Mouse (Mus musculus): ENCODE measurements around the gene Acsl1. TPM values are rescaled to one million over a fixed set of nuclear protein-coding genes. Genes with fewer than 3 reads are reported as not detected.

Acsl1 gene
- polyA plus RNA-seq, 1 experiment = 39.1 TPM

GRCm38 (mm10) chr8:46484077-46484476 lies 13.2 kb downstream of the Acsl1 start:
- DNase-seq = no peak
- no peak for TF ChIP-seq POLR2A (IDR thresholded peaks at IDR 0.05; ENCODE audit: borderline replicate concordance, extremely low read depth, low read depth, low read length)
- no peak for TF ChIP-seq CTCF (IDR thresholded peaks at IDR 0.05; ENCODE audit: insufficient read depth, low read length)
- WGBS = 27% methylated on average over 4 of the region's 4 CpGs
- H3K4me3 ChIP-seq (replicated peaks; ENCODE audit: extremely low read depth, low read depth, low read length) = no peak overlapping the region
- peaks cover 3% of the 10 kb centered on the region for H3K4me1 ChIP-seq (ENCODE audit: control insufficient read depth, insufficient read depth, low read length)

DNA sequence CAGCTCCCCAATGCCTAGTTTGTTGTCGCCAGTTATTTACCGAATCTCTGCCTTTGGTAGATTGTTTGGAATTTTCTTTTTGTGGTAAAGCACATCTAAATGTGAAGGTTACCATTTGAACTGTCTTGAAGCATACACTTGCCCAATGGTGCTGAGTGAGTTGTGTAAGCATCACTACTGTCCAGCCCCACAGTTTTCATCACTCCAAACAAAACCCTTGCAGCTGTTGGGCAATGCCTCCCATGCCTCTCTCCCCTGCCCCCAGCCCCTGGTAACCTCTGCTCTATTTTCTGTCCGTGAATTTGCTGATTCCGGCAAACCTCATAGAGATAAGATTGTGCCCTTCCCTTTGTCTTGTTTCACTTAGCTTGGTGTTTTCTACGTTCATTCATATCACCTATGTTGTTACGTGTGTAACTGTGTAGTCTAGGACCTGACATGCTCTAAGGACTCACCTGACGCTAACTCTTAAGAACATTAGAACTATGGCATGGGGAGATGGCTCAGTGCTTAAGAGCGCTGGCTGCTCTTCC lies 14.2 kb downstream of the Acsl1 start:
- no peak for DNase-seq
- no peak overlapping the region for H3K4me3 ChIP-seq (replicated peaks; ENCODE audit: extremely low read depth, low read depth, low read length)
- 88% methylated on average over 8 of the region's 8 CpGs for WGBS
- peaks cover 3% of the 10 kb centered on the region for H3K4me1 ChIP-seq (ENCODE audit: control insufficient read depth, insufficient read depth, low read length)
- TF ChIP-seq CTCF (IDR thresholded peaks at IDR 0.05; ENCODE audit: insufficient read depth, low read length) (no peak), POLR2A (IDR thresholded peaks at IDR 0.05; ENCODE audit: borderline replicate concordance, extremely low read depth, low read depth, low read length) (no peak)

- H3K4me3 ChIP-seq (replicated peaks; ENCODE audit: extremely low read depth, low read depth, low read length) = no peak overlapping the region
- DNase-seq = no peak
- 43% methylated on average over 7 of the region's 7 CpGs for WGBS
Observed at GRCm38 (mm10) chr8:46488085-46488561, 17.3 kb downstream of the Acsl1 start.

DNA sequence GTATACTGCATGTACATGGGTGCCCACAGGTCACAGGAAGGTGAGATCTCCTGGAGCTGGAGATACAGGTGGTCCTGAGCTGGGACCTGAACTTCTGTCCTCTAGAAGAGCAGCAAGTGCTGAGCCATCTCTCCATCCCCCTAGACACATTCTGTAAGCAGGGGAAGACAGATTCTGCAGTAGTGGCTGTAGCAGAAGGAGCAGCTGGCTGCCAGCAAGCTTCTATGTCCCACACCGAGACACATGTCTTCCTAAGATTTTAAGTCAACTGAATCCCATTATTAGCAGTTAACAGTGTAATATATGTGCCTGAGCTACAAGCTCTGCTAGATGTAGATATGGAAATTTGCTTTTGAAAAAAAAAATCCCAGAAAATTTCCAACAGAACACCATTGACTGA lies 18.4 kb downstream of the Acsl1 start:
- TF ChIP-seq POLR2A (IDR thresholded peaks at IDR 0.05; ENCODE audit: borderline replicate concordance, extremely low read depth, low read depth, low read length) = no peak
- TF ChIP-seq CTCF (IDR thresholded peaks at IDR 0.05; ENCODE audit: insufficient read depth, low read length) = no peak
- no peak for DNase-seq
- Histone ChIP-seq H3K4me3 (replicated peaks; ENCODE audit: extremely low read depth, low read depth, low read length) (no peak overlapping the region), H3K4me1 (ENCODE audit: control insufficient read depth, insufficient read depth, low read length) (no peaks in the 10 kb centered on the region; the same call in 1 of the 2 replicates)
- WGBS = 83% methylated on average over 1 of the region's 1 CpGs

More at GRCm38 (mm10) chr8:46488085-46488561, 17.3 kb downstream of the Acsl1 start:
- peaks cover 3% of the 10 kb centered on the region for H3K4me1 ChIP-seq (ENCODE audit: control insufficient read depth, insufficient read depth, low read length)
- TF ChIP-seq POLR2A (IDR thresholded peaks at IDR 0.05; ENCODE audit: borderline replicate concordance, extremely low read depth, low read depth, low read length) = no peak
- TF ChIP-seq CTCF (IDR thresholded peaks at IDR 0.05; ENCODE audit: insufficient read depth, low read length) = no peak

DNA sequence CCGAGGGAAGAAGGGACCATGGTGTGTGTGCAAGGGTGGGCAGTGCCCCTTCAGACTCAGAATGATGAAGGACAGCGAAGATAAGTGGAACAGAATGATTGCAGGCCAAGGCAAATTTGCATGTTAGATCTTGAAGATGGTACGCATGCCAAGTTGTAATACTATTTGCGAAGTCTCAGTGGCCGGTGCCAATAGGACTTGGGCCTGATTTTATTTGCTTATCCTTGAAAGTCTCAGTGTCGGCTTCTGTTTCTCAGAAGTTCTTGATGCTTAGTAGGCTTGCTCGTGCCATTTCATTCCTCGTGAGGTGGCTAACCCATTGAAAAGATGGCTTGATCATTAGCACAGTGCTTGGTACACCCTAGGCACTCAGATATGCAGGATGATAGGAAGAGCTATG lies 19.4 kb downstream of the Acsl1 start:
- TF ChIP-seq POLR2A (IDR thresholded peaks at IDR 0.05; ENCODE audit: borderline replicate concordance, extremely low read depth, low read depth, low read length) (no peak), CTCF (IDR thresholded peaks at IDR 0.05; ENCODE audit: insufficient read depth, low read length) (no peak)
- Histone ChIP-seq H3K4me3 (replicated peaks; ENCODE audit: extremely low read depth, low read depth, low read length) (no peak overlapping the region), H3K4me1 (ENCODE audit: control insufficient read depth, insufficient read depth, low read length) (no peaks in the 10 kb centered on the region; the same call in 1 of the 2 replicates)
- no peak for DNase-seq
- 68% methylated on average over 8 of the region's 8 CpGs for WGBS

- Histone ChIP-seq H3K4me1 (ENCODE audit: control insufficient read depth, insufficient read depth, low read length) (no peaks in the 10 kb centered on the region; the same call in 1 of the 2 replicates), H3K4me3 (replicated peaks; ENCODE audit: extremely low read depth, low read depth, low read length) (no peak overlapping the region)
- TF ChIP-seq POLR2A (IDR thresholded peaks at IDR 0.05; ENCODE audit: borderline replicate concordance, extremely low read depth, low read depth, low read length) = no peak
- TF ChIP-seq CTCF (IDR thresholded peaks at IDR 0.05; ENCODE audit: insufficient read depth, low read length) = no peak
- no peak for DNase-seq
- 71% methylated on average over 6 of the region's 6 CpGs for whole genome bisulfite sequencing
Observed at GRCm38 (mm10) chr8:46490821-46491220, 20.0 kb downstream of the Acsl1 start.

DNA sequence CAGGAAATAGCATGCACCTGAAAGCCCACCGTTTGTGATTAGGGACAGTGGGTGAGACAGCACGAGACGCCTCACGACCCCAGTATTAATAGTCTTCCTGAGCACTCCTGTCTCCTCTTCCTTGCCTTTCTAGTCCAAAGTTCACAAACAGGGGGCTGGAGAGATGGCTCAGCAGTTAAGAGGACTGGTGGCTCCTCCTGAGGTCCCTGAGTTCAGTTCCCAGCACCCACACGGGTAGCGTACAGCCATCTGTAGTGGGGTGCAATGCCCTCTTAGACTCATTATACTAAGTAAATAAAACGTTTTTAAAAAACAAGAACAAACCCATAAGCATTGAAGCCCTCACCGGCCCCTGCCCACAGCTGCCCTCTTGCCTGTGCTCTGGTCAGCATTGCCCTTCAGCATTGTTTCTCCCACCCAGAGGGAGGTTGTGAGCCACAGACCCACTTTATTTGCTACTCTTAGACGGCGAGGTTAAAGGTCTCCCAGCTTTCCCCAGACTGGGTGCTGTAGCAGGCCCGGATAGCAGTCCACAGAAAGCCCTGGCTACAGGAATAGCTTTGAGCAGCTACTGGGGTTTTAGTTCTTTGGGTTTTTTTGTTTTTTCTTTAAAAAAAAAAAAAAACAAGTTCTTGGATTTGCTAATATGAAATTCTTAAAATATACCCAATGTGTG lies 22.8 kb downstream of the Acsl1 start:
- Histone ChIP-seq H3K4me3 (replicated peaks; ENCODE audit: extremely low read depth, low read depth, low read length) (no peak overlapping the region), H3K4me1 (ENCODE audit: control insufficient read depth, insufficient read depth, low read length) (peaks cover 4% of the 10 kb centered on the region; the same call in 1 of the 2 replicates)
- 87% methylated on average over 11 of the region's 11 CpGs for WGBS
- DNase-seq = no peak
- TF ChIP-seq POLR2A (IDR thresholded peaks at IDR 0.05; ENCODE audit: borderline replicate concordance, extremely low read depth, low read depth, low read length) (no peak), CTCF (IDR thresholded peaks at IDR 0.05; ENCODE audit: insufficient read depth, low read length) (no peak)

GRCm38 (mm10) chr8:46496852-46497251 lies 26.0 kb downstream of the Acsl1 start:
- Histone ChIP-seq H3K4me1 (ENCODE audit: control insufficient read depth, insufficient read depth, low read length) (peaks cover 4% of the 10 kb centered on the region; the same call in 1 of the 2 replicates), H3K4me3 (replicated peaks; ENCODE audit: extremely low read depth, low read depth, low read length) (no peak overlapping the region)
- 27% methylated on average over 6 of the region's 6 CpGs for WGBS
- no peak for TF ChIP-seq CTCF (IDR thresholded peaks at IDR 0.05; ENCODE audit: insufficient read depth, low read length)
- no peak for TF ChIP-seq POLR2A (IDR thresholded peaks at IDR 0.05; ENCODE audit: borderline replicate concordance, extremely low read depth, low read depth, low read length)
- DNase-seq = no peak

GRCm38 (mm10) chr8:46497314-46498011 lies 26.6 kb downstream of the Acsl1 start:
- no peak for DNase-seq
- WGBS = 65% methylated on average over 15 of the region's 15 CpGs
- TF ChIP-seq CTCF (IDR thresholded peaks at IDR 0.05; ENCODE audit: insufficient read depth, low read length) = no peak
- Histone ChIP-seq H3K4me1 (ENCODE audit: control insufficient read depth, insufficient read depth, low read length) (peaks cover 4% of the 10 kb centered on the region), H3K4me3 (replicated peaks; ENCODE audit: extremely low read depth, low read depth, low read length) (no peak overlapping the region)

Measured in lung, adult 2 months (tissue).